Comparison of ENCODE assay signal across 8 mouse cellular contexts in genomic region chr1:74784041-74784759, GRCm38 (mm10). TPM values are rescaled to one million over a fixed set of nuclear protein-coding genes. Genes with fewer than 3 reads are reported as not detected.
A peak's percentile ranks its signal among the peaks of the same experiment; 100 is the strongest.
DNase-seq lines count a peak whose midpoint lies in the region; ATAC-seq and TF ChIP-seq lines count a peak whose summit lies in the region.

No protein-coding gene starts in this region.

- H3K9ac ChIP-seq in intestine, embryonic 16.5 days (ENCODE audit: low read depth, low read length): no peak overlapping the region; the same call in 1 of the 2 replicates
- no peak overlapping the region for H3K9ac ChIP-seq in liver, postnatal 0 days (replicated peaks)
- no peak overlapping the region; the same call in 1 of the 2 replicates for H3K9ac ChIP-seq in neural tube, embryonic 11.5 days (ENCODE audit: low read length)

- no peaks in the 10 kb centered on the region for H3K9me3 ChIP-seq in intestine, embryonic 16.5 days (ENCODE audit: control insufficient read depth, low read length)
- no peaks in the 10 kb centered on the region for H3K9me3 ChIP-seq in liver, postnatal 0 days (ENCODE audit: low read length)
- no peaks in the 10 kb centered on the region for H3K9me3 ChIP-seq in neural tube, embryonic 11.5 days (ENCODE audit: control insufficient read depth, low read length)

- H3K27me3 ChIP-seq in intestine, embryonic 16.5 days (replicated peaks; ENCODE audit: control insufficient read depth, insufficient read depth, low read length): peaks cover 83% of the 10 kb centered on the region
- H3K27me3 ChIP-seq in liver, postnatal 0 days (ENCODE audit: insufficient read depth, low read length): peaks cover 74% of the 10 kb centered on the region
- H3K27me3 ChIP-seq in neural tube, embryonic 11.5 days (ENCODE audit: control insufficient read depth, insufficient read depth, low read length): peaks cover 83% of the 10 kb centered on the region

- H3K4me2 ChIP-seq in intestine, embryonic 16.5 days (ENCODE audit: low read depth, low read length): peak overlapping the region; percentile 87
- H3K4me2 ChIP-seq in liver, postnatal 0 days (ENCODE audit: low read depth, low read length): peak overlapping the region; percentile 65
- peak overlapping the region; percentile 56 for H3K4me2 ChIP-seq in neural tube, embryonic 11.5 days (ENCODE audit: low read depth)

- no peak for TF ChIP-seq EP300 in liver, postnatal 0 days (IDR thresholded peaks at IDR 0.05; ENCODE audit: low read depth)

- peak; percentile 59 for TF ChIP-seq CTCF in liver, postnatal 0 days (IDR thresholded peaks at IDR 0.05; ENCODE audit: low read depth)

- H3K27ac ChIP-seq in intestine, embryonic 16.5 days (ENCODE audit: low read length): no peak overlapping the region
- no peak overlapping the region for H3K27ac ChIP-seq in liver, postnatal 0 days (ENCODE audit: low read depth)
- H3K27ac ChIP-seq in neural tube, embryonic 11.5 days (ENCODE audit: low read depth, low read length): no peak overlapping the region

- H3K36me3 ChIP-seq in intestine, embryonic 16.5 days (ENCODE audit: control insufficient read depth, insufficient read depth, low read length): no peaks in the 10 kb centered on the region
- no peaks in the 10 kb centered on the region for H3K36me3 ChIP-seq in liver, postnatal 0 days (replicated peaks; ENCODE audit: insufficient read depth, low read length)
- H3K36me3 ChIP-seq in neural tube, embryonic 11.5 days (ENCODE audit: control insufficient read depth, insufficient read depth, low read length): no peaks in the 10 kb centered on the region

- 1% methylated on average over 67 of the region's 67 CpGs for WGBS in intestine, embryonic 16.5 days
- under 1% methylated on average over 66 of the region's 67 CpGs for WGBS in liver, postnatal 0 days (ENCODE audit: insufficient replicate concordance)
- WGBS in neural tube, embryonic 11.5 days: 2% methylated on average over 67 of the region's 67 CpGs

- H3K4me3 ChIP-seq in intestine, embryonic 16.5 days (ENCODE audit: low read length): peak overlapping the region; percentile 53
- H3K4me3 ChIP-seq in liver, postnatal 0 days (ENCODE audit: low read depth, low read length): peak overlapping the region; percentile 38
- H3K4me3 ChIP-seq in neural tube, embryonic 11.5 days (ENCODE audit: low read depth, low read length): peak overlapping the region; percentile 45

- peak; percentile 31 for DNase-seq in thymus, postnatal 0 days (ENCODE audit: low spot score)
- DNase-seq in thymus, postnatal 25 days: no peak
- peak; percentile 33 for DNase-seq in c-Kit-positive CD71-positive TER-119-positive erythroid progenitor cells, embryonic 14.5 days (ENCODE audit: low spot score)
- no peak for DNase-seq in liver, postnatal 0 days
- peak; percentile 75 for DNase-seq in neural tube, embryonic 11.5 days (ENCODE audit: low spot score)
- no peak for DNase-seq in right cerebral cortex, adult 18-20 months

- peaks cover 8% of the 10 kb centered on the region for H3K4me1 ChIP-seq in intestine, embryonic 16.5 days (ENCODE audit: control insufficient read depth, insufficient read depth, low read length)
- H3K4me1 ChIP-seq in liver, postnatal 0 days (ENCODE audit: insufficient read depth): peaks cover 10% of the 10 kb centered on the region
- H3K4me1 ChIP-seq in neural tube, embryonic 11.5 days (ENCODE audit: control insufficient read depth, insufficient read depth, low read length): no peaks in the 10 kb centered on the region; the same call in 1 of the 2 replicates

- ATAC-seq in granulocyte monocyte progenitor cell, adult 5-6 weeks (replicated peaks; ENCODE audit: poor library complexity, severe bottlenecking): peak; percentile 38
- peak; percentile 28; the same call in 1 of the 2 replicates for ATAC-seq in intestine, embryonic 16.5 days
- 0 out of 2 replicates have a peak, but pooled peaks have one; percentile 40 for ATAC-seq in liver, postnatal 0 days
- ATAC-seq in neural tube, embryonic 11.5 days (ENCODE audit: insufficient read depth, low FRiP score, low TSS enrichment): no peak

RNA-seq across cellular contexts. Expression of gene Wnt10a, which starts 7.1 kb away (rescaled TPM):
- 1.6 and 1.9 TPM in 2 replicates for polyA plus RNA-seq in thymus, postnatal 0 days (2015; fragmentation: Nextera tagmentation; extraction: Ambion mirVana)
- total RNA-seq in granulocyte monocyte progenitor cell, adult 5-6 weeks (2014; fragmentation: Nextera tagmentation): not detected in 2 replicates
- not detected in 2 replicates for total RNA-seq in granulocyte monocyte progenitor cell, adult 5-6 weeks (2017)
- 0.05 and 0.09 TPM in 2 replicates for polyA plus RNA-seq in intestine, embryonic 16.5 days (2015; fragmentation: Nextera tagmentation; extraction: Ambion mirVana)
- 0.09 and 0.18 TPM in 2 replicates for polyA plus RNA-seq in liver, postnatal 0 days (2015; fragmentation: Nextera tagmentation; extraction: Ambion mirVana)
- 1.7 and 2.4 TPM in 2 replicates for polyA plus RNA-seq in neural tube, embryonic 11.5 days (2014; fragmentation: Nextera tagmentation; extraction: Ambion mirVana)

RNA-seq across cellular contexts. Expression of gene Wnt6, which starts 12.5 kb away (rescaled TPM):
- 1.6 and 2.6 TPM in 2 replicates for polyA plus RNA-seq in thymus, postnatal 0 days (2015; fragmentation: Nextera tagmentation; extraction: Ambion mirVana)
- total RNA-seq in granulocyte monocyte progenitor cell, adult 5-6 weeks (2014; fragmentation: Nextera tagmentation): not detected in 2 replicates
- 0.21 and 1.2 TPM in 2 replicates for total RNA-seq in granulocyte monocyte progenitor cell, adult 5-6 weeks (2017)
- 0.22 and 0.49 TPM in 2 replicates for polyA plus RNA-seq in intestine, embryonic 16.5 days (2015; fragmentation: Nextera tagmentation; extraction: Ambion mirVana)
- polyA plus RNA-seq in liver, postnatal 0 days (2015; fragmentation: Nextera tagmentation; extraction: Ambion mirVana): 0.07 and 0.12 TPM in 2 replicates
- polyA plus RNA-seq in neural tube, embryonic 11.5 days (2014; fragmentation: Nextera tagmentation; extraction: Ambion mirVana): 14.5 and 14.6 TPM in 2 replicates

RNA-seq across cellular contexts. Expression of gene Prkag3, which starts 35.2 kb away (rescaled TPM):
- polyA plus RNA-seq in thymus, postnatal 0 days (2015; fragmentation: Nextera tagmentation; extraction: Ambion mirVana): 0.16 TPM in 1 of 2 replicates, not detected in the other
- not detected in 2 replicates for total RNA-seq in granulocyte monocyte progenitor cell, adult 5-6 weeks (2014; fragmentation: Nextera tagmentation)
- not detected in 2 replicates for total RNA-seq in granulocyte monocyte progenitor cell, adult 5-6 weeks (2017)
- polyA plus RNA-seq in intestine, embryonic 16.5 days (2015; fragmentation: Nextera tagmentation; extraction: Ambion mirVana): 0.15 and 0.17 TPM in 2 replicates
- 0.04 and 0.11 TPM in 2 replicates for polyA plus RNA-seq in liver, postnatal 0 days (2015; fragmentation: Nextera tagmentation; extraction: Ambion mirVana)
- 0.16 TPM in 1 of 2 replicates, not detected in the other for polyA plus RNA-seq in neural tube, embryonic 11.5 days (2014; fragmentation: Nextera tagmentation; extraction: Ambion mirVana)

Comparison
In these comparisons a context has a peak if more than half of its experiments do, and no peak if none do; other contexts are left out.
1. DNase-seq: peak in thymus, postnatal 0 days (single experiment), c-Kit-positive CD71-positive TER-119-positive erythroid progenitor cells, embryonic 14.5 days (single experiment) and neural tube, embryonic 11.5 days (single experiment); none in thymus, postnatal 25 days (single experiment), liver, postnatal 0 days (single experiment) and right cerebral cortex, adult 18-20 months (single experiment).
2. Peak in every context shown above with its lines, with median percentiles within 50 percentile points of each other: H3K4me2 ChIP-seq and H3K4me3 ChIP-seq.